Mouse (Mus musculus) brain, embryonic 14.5 days (tissue): ENCODE measurements around the gene Atp5h.

ENCODE experiments used
- CTCF ChIP-seq: fragments of 200-500 bp; IDR thresholded peaks from 2 replicates; pipeline ENCODE4 v1.5.1; 2012; ENCODE audit warnings: inconsistent platforms, mild to moderate bottlenecking, moderate library complexity, borderline replicate concordance; ENCODE audit not compliant: insufficient read depth, insufficient read length; ENCODE audit errors: extremely low read depth
- POLR2A ChIP-seq: fragments of 200-500 bp; IDR thresholded peaks from 2 replicates; pipeline ENCODE4 v1.6.1; 2012; ENCODE audit warnings: mild to moderate bottlenecking, inconsistent platforms, borderline replicate concordance; ENCODE audit not compliant: poor library complexity, insufficient read depth, insufficient read length, severe bottlenecking; ENCODE audit errors: extremely low read depth

- TF ChIP-seq CTCF = no peak
- TF ChIP-seq POLR2A = no peak
These were observed 27.1 kb upstream of the Atp5h start for GRCm38 (mm10) chr11:115446906-115447305.
